Mouse (Mus musculus) neutrophil, adult 5-6 weeks (primary cell): ENCODE measurements around the gene Cdx2. TPM values are rescaled to one million over a fixed set of nuclear protein-coding genes. Genes with fewer than 3 reads are reported as not detected.

Experiments used
- ATAC-seq: fragments of 151-379, 151-347 bp; 2 replicates; pipeline ENCODE4 v1.8.0; 2017; ENCODE audit warnings: mild to moderate bottlenecking, moderate TSS enrichment; ENCODE audit not compliant: insufficient number of reproducible peaks, poor library complexity, low FRiP score, severe bottlenecking; ENCODE audit errors: extremely low read depth
- total RNA-seq: library from RNA; stranded (forward); fragments of 200-1000 nt; gene quantifications from 2 replicates; pipeline ENCODE4 v1.2.3, GENCODE M21; 2017

Cdx2 gene
- total RNA-seq, 1 experiment from 2014 or later = not detected

DNA sequence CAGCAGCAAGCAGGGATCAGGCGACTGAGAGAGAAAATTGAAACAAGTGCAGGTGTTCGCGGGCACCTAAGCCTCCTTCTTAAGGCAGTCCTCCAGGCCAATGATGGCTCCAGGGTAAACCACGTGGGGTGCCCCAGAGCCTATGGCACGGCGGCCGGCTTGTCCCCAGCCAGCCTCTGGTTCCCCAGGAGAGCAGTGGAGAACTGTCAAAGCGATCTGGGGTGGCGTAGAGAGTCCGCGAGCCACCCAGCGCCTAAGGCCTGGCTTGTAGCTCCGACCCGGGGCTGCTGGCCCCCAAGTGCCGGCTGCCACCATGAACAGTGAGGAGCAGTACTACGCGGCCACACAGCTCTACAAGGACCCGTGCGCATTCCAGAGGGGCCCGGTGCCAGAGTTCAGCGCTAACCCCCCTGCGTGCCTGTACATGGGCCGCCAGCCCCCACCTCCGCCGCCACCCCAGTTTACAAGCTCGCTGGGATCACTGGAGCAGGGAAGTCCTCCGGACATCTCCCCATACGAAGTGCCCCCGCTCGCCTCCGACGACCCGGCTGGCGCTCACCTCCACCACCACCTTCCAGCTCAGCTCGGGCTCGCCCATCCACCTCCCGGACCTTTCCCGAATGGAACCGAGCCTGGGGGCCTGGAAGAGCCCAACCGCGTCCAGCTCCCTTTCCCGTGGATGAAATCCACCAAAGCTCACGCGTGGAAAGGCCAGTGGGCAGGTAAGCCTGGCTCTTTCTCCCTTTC, 37.0 kb downstream of the Cdx2 start, which contains the start of gene Pdx1:
Pdx1 (plus strand) TSS at position 34 of the 747 bp plus-strand sequence.
- ATAC-seq = no peak

- no peak for ATAC-seq
Observed at GRCm38 (mm10) chr5:147269371-147269770, 37.7 kb downstream of the Cdx2 start.

DNA sequence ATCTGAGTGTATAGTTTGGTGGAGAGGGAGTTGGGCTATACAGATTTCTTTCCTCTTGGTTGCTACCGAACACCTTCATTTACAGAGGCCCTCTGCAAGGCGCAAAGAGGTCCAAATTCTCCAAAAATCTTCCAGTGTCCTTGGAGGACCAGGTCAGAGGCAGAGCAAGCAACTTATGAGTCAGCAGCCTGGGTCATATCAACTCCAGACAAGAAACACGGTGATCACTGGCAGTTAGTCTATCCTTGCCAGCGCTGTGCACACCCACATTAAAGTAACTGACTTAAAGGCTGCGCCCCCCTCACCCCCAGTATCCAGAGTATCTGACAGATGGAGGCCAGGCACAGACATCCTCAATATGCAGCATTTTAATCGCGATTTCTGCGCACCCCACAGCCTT, 38.3 kb downstream of the Cdx2 start:
- no peak for ATAC-seq

GRCm38 (mm10) chr5:147267434-147267833, 39.6 kb downstream of the Cdx2 start:
- no peak for ATAC-seq

- no peak for ATAC-seq
Observed at GRCm38 (mm10) chr5:147263945-147264344, 43.1 kb downstream of the Cdx2 start.

DNA sequence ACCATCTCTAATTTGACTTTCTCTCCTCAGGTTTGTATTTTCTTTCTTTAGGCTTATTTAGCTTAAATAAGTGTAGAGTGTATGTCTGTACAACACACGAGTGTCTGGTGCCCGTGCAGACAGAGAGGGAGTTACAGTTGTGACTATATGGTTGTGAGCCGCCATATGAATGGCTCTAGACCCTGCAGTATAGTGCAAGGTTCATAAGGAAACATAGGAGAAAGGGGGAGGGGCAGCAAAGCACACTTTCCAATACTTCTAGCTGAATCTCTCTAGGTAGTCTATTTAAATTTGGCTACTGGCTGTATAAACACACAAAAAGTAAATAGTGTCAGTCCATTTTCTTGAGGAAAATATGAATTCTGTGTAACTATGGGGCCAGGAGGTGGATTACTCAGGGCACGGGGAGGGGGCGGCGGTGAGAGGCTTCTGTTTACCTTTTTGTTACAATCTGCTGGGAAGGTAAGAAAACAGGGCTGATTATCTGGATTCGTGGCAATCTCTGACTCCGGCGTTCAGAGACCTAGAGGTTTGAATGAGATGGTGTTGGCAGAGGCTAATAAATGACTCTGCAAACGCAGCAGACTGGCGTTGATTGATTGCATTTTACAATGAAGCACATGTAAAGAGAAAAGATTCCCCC, 45.0 kb downstream of the Cdx2 start:
- no peak for ATAC-seq

DNA sequence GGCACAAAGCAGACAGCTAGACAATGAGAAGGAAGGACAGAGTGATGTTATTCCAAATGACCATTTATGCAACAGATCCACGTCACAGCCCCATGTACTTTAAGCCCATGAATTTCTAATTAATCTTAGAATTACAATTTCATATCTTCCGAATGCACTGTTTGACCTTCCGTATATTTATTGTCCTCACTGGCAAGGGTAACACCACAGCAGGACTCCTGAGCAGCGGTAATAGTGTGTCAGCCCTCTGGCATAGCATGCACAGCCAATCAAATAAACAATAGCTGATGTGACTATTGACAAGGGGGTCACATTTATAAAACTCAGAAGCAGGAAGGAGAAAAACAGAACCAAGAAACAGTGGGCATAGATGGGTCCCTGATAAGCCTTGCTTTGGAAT, 46.3 kb downstream of the Cdx2 start:
- no peak for ATAC-seq

DNA sequence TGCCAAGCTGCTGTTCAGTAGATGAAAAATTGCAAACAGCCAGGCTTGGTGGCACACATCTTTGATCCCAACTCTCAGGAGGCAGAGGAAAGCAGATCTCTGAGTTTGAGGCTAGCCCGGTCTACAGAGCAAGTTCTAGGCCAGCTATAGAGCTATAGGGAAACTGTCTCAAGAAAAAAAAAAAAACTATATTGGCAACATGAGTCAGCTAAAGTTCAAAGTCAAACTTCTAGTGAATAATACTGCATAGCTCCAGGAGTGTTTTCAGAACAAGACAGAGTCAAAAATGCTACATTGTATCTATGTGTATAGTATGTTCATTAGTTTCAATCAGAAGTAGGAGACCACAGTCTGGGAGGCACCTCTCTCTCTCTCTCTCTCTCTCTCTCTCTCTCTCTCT, 46.9 kb downstream of the Cdx2 start:
- ATAC-seq = no peak

Other genes starting within 250 kb of the Cdx2 start
- gene Lnx2, start 230.7 kb downstream of the Cdx2 start, total RNA-seq = 13.5 and 18.3 TPM in 2 replicates
- 63.5 and 70.0 TPM in 2 replicates for gene Polr1d, start 230.2 kb downstream of the Cdx2 start, total RNA-seq
- gene Gsx1, start 118.6 kb downstream of the Cdx2 start, total RNA-seq = not detected in 2 replicates
- not detected in 2 replicates for gene Pdx1, start 37.3 kb downstream of the Cdx2 start, total RNA-seq
- not detected in 2 replicates for gene Urad, start 15.2 kb upstream of the Cdx2 start, total RNA-seq
- 2.0 and 2.1 TPM in 2 replicates for gene Flt3, start 93.2 kb upstream of the Cdx2 start, total RNA-seq
- gene Pan3, start 122.9 kb upstream of the Cdx2 start, total RNA-seq = 313 and 342 TPM in 2 replicates